Mouse (Mus musculus) hindbrain, embryonic 10.5 days (tissue): Measurements from ENCODE around the gene Galnt14. TPM values are rescaled to one million over a fixed set of nuclear protein-coding genes. Genes with fewer than 3 reads are reported as not detected.

Source experiments
- DNase-seq: peaks from one replicate; pipeline ENCODE4 v3.0.0-alpha.2; 2017; ENCODE audit warnings: low spot score
- H3K27ac ChIP-seq: fragments of 300-500 bp; sonication (generic); 2 replicates; pipeline ENCODE4 v1.5.1; 2016; ENCODE audit warnings: mild to moderate bottlenecking, moderate library complexity
- H3K27me3 ChIP-seq: fragments of 300-500 bp; sonication (generic); 2 replicates; pipeline ENCODE4 v1.6.1; 2016; ENCODE audit warnings: mild to moderate bottlenecking; ENCODE audit not compliant: poor library complexity, insufficient read depth, severe bottlenecking
- H3K36me3 ChIP-seq: fragments of 300-500 bp; sonication (generic); 2 replicates; pipeline ENCODE4 v1.6.1; 2016; ENCODE audit warnings: mild to moderate bottlenecking, moderate library complexity
- H3K4me1 ChIP-seq: fragments of 300-500 bp; sonication (generic); replicated peaks from 2 replicates; pipeline ENCODE4 v1.6.1; 2016; ENCODE audit warnings: mild to moderate bottlenecking
- H3K4me3 ChIP-seq: fragments of 300-500 bp; sonication (generic); 2 replicates; pipeline ENCODE4 v1.5.1; 2016; ENCODE audit warnings: mild to moderate bottlenecking, moderate library complexity
- H3K9me3 ChIP-seq: fragments of 300-500 bp; sonication (generic); 2 replicates; pipeline ENCODE4 v1.6.1; 2016; ENCODE audit warnings: mild to moderate bottlenecking, moderate library complexity
- WGBS: fragments of 180-500 bp; shearing (Covaris S2); methylation state at CpG from one replicate; pipeline ENCODE4 v1.1.7; 2016; 5-methylcytosine and 5-hydroxymethylcytosine counted together
- polyA plus RNA-seq: library from polyadenylated mRNA; unstranded; fragments of >200 nt; fragmentation: Nextera tagmentation; extraction: Ambion mirVana; gene quantifications from 2 replicates; pipeline ENCODE4 v1.2.1, GENCODE M21; 2016

Galnt14 gene
- polyA plus RNA-seq, 1 experiment from 2014 or later, result 5.3 TPM

DNA sequence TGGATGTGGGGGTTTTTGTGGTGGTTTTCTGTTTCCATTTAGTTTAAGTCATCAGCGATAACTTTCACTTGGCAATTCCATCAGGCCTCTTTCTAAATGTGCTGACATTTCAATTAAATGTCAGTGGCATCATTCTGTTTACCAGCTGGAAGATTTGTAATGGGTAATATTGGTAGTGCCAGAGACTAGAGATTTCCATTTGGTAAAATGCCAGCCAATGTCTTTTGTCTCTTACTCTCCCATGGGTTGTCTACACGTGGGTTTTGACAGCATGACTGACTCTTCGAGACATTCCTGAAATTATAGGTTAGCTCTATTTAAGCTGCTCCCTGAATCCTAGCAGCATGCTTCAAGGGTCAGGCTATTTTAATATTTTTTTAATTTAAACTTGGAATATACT is 256.6 kb downstream of the Galnt14 start:
- no peaks in the 10 kb centered on the region for H3K4me1 ChIP-seq
- WGBS, result 76% methylated on average over 3 of the region's 3 CpGs
- no peak for DNase-seq

DNA sequence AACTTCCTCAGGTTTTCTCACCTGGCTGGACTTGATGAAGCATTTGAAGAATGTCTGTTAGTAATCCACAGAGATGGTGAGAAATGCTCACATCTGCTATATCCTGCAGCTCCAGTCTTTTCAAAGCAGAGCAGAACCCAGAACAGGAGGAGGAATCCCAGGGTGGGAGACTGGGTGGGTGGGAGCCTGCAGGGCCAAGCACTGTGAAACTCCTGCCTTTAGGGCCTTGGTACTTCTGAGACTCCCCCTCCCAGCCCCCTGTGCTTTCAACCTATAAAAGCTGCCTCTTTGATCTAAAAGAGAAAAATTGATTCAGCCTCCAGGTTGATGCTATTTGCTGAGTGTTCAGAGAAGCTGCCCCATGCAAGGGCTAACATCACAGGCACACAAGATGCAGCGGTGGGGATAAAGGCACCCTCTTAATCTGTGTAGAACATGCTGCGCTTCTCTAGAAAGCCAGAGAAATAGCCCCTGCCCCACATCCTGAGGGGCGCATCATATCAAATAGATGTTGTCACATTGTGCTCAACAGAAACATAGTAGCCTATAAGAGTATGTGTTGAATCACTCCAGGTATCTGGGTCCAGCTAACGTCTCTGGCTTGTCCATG is 258.0 kb downstream of the Galnt14 start:
- 86% methylated on average over 4 of the region's 4 CpGs for WGBS
- Histone ChIP-seq H3K9me3 (no peaks in the 10 kb centered on the region), H3K36me3 (no peaks in the 10 kb centered on the region), H3K4me3 (no peak overlapping the region), H3K27ac (no peak overlapping the region), H3K27me3 (no peaks in the 10 kb centered on the region), H3K4me1 (no peaks in the 10 kb centered on the region)
- no peak for DNase-seq

More for the DNA sequence above, 256.6 kb downstream of the Galnt14 start:
- no peaks in the 10 kb centered on the region for H3K27me3 ChIP-seq
- H3K36me3 ChIP-seq, result no peaks in the 10 kb centered on the region
- H3K9me3 ChIP-seq, result no peaks in the 10 kb centered on the region
- no peak overlapping the region for H3K4me3 ChIP-seq
- H3K27ac ChIP-seq, result no peak overlapping the region

DNA sequence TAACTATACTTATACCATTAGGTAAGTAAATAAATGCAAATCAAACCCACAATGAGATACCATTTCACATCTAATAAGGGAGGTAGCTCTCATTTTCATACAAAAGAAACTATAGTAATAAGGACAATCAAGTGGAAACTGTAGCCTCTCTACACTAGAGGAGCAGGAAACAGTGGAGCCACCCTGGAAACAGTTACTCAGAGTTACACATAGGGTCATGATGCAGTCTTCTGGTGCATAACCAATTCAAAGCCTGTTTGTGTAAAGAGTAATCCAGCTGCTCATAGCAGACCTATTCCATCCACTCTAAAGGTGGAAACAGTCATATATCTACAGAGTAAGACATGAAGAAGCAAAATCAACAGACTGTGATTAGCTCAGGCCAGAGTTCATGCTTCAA is 261.1 kb downstream of the Galnt14 start:
- Histone ChIP-seq H3K9me3 (no peaks in the 10 kb centered on the region), H3K4me3 (no peak overlapping the region), H3K27ac (no peak overlapping the region), H3K4me1 (no peaks in the 10 kb centered on the region), H3K36me3 (no peaks in the 10 kb centered on the region), H3K27me3 (no peaks in the 10 kb centered on the region)
- DNase-seq, result no peak

Other genes with a start within 250 kb of the Galnt14 start
- 10.3 and 11.8 TPM in 2 replicates for gene Ehd3, start 93.7 kb upstream of the Galnt14 start, polyA plus RNA-seq
- gene Xdh, start 239.7 kb upstream of the Galnt14 start, polyA plus RNA-seq, result 0.22 and 0.31 TPM in 2 replicates